Mouse (Mus musculus): ENCODE data around the gene Olfr646. TPM values are rescaled to one million over a fixed set of nuclear protein-coding genes. Genes with fewer than 3 reads are reported as not detected.

Olfr646 gene
- polyA plus RNA-seq, 1 experiment from 2014 or later: not detected

Other genes starting within 250 kb of the Olfr646 start
- gene Olfr66, start 218.6 kb upstream of the Olfr646 start, polyA plus RNA-seq (2015; fragmentation: Nextera tagmentation; extraction: Ambion mirVana): not detected in 2 replicates
- not detected in 2 replicates for gene Olfr64, start 210.4 kb upstream of the Olfr646 start, polyA plus RNA-seq (2015; fragmentation: Nextera tagmentation; extraction: Ambion mirVana)
- not detected in 2 replicates for gene Olfr65, start 201.4 kb upstream of the Olfr646 start, polyA plus RNA-seq (2015; fragmentation: Nextera tagmentation; extraction: Ambion mirVana)
- 0.12 TPM in 1 of 2 replicates, not detected in the other for gene Olfr631, start 176.0 kb upstream of the Olfr646 start, polyA plus RNA-seq (2015; fragmentation: Nextera tagmentation; extraction: Ambion mirVana)
- 0.21 and 0.33 TPM in 2 replicates for gene Olfr632, start 170.5 kb upstream of the Olfr646 start, polyA plus RNA-seq (2015; fragmentation: Nextera tagmentation; extraction: Ambion mirVana)
- gene Olfr633, start 160.4 kb upstream of the Olfr646 start, polyA plus RNA-seq (2015; fragmentation: Nextera tagmentation; extraction: Ambion mirVana): not detected in 2 replicates
- gene Olfr635, start 133.7 kb upstream of the Olfr646 start, polyA plus RNA-seq (2015; fragmentation: Nextera tagmentation; extraction: Ambion mirVana): not detected in 2 replicates
- gene Olfr638, start 106.1 kb upstream of the Olfr646 start, polyA plus RNA-seq (2015; fragmentation: Nextera tagmentation; extraction: Ambion mirVana): not detected in 2 replicates
- gene Olfr639, start 87.6 kb upstream of the Olfr646 start, polyA plus RNA-seq (2015; fragmentation: Nextera tagmentation; extraction: Ambion mirVana): not detected in 2 replicates
- not detected in 2 replicates for gene Olfr640, start 79.3 kb upstream of the Olfr646 start, polyA plus RNA-seq (2015; fragmentation: Nextera tagmentation; extraction: Ambion mirVana)
- not detected in 2 replicates for gene Olfr641, start 69.4 kb upstream of the Olfr646 start, polyA plus RNA-seq (2015; fragmentation: Nextera tagmentation; extraction: Ambion mirVana)
- gene Olfr642, start 52.2 kb upstream of the Olfr646 start, polyA plus RNA-seq (2015; fragmentation: Nextera tagmentation; extraction: Ambion mirVana): not detected in 2 replicates
- gene 4930516K23Rik, start 43.4 kb upstream of the Olfr646 start, polyA plus RNA-seq (2015; fragmentation: Nextera tagmentation; extraction: Ambion mirVana): not detected in 2 replicates
- gene Olfr644, start 33.0 kb upstream of the Olfr646 start, polyA plus RNA-seq (2015; fragmentation: Nextera tagmentation; extraction: Ambion mirVana): not detected in 2 replicates
- not detected in 2 replicates for gene Olfr645, start 19.4 kb upstream of the Olfr646 start, polyA plus RNA-seq (2015; fragmentation: Nextera tagmentation; extraction: Ambion mirVana)
- gene Ubqln5, start 25.0 kb downstream of the Olfr646 start, polyA plus RNA-seq (2015; fragmentation: Nextera tagmentation; extraction: Ambion mirVana): not detected in 2 replicates
- gene Olfr643, start 32.5 kb downstream of the Olfr646 start, polyA plus RNA-seq (2015; fragmentation: Nextera tagmentation; extraction: Ambion mirVana): not detected in 2 replicates
- gene Ubqln3, start 38.4 kb downstream of the Olfr646 start, polyA plus RNA-seq (2015; fragmentation: Nextera tagmentation; extraction: Ambion mirVana): not detected in 2 replicates
- not detected in 2 replicates for gene Ubqlnl, start 45.7 kb downstream of the Olfr646 start, polyA plus RNA-seq (2015; fragmentation: Nextera tagmentation; extraction: Ambion mirVana)
- 0.15 TPM in 1 of 2 replicates, not detected in the other for gene Olfm5, start 60.0 kb downstream of the Olfr646 start, polyA plus RNA-seq (2015; fragmentation: Nextera tagmentation; extraction: Ambion mirVana)
- 0.03 and 0.05 TPM in 2 replicates for gene Olfr648, start 78.5 kb downstream of the Olfr646 start, polyA plus RNA-seq (2015; fragmentation: Nextera tagmentation; extraction: Ambion mirVana)
- gene Olfr649, start 91.1 kb downstream of the Olfr646 start, polyA plus RNA-seq (2015; fragmentation: Nextera tagmentation; extraction: Ambion mirVana): not detected in 2 replicates
- gene Trim6, start 113.9 kb downstream of the Olfr646 start, polyA plus RNA-seq (2015; fragmentation: Nextera tagmentation; extraction: Ambion mirVana): 0.77 and 0.89 TPM in 2 replicates
- gene Trim34a, start 139.6 kb downstream of the Olfr646 start, polyA plus RNA-seq (2015; fragmentation: Nextera tagmentation; extraction: Ambion mirVana): 0.90 and 1.7 TPM in 2 replicates
- gene Trim5, start 183.2 kb downstream of the Olfr646 start, polyA plus RNA-seq (2015; fragmentation: Nextera tagmentation; extraction: Ambion mirVana): 0.31 and 0.37 TPM in 2 replicates
- 3.4 and 3.6 TPM in 2 replicates for gene Trim12a, start 210.6 kb downstream of the Olfr646 start, polyA plus RNA-seq (2015; fragmentation: Nextera tagmentation; extraction: Ambion mirVana)
- not detected in 2 replicates for gene Trim34b, start 224.6 kb downstream of the Olfr646 start, polyA plus RNA-seq (2015; fragmentation: Nextera tagmentation; extraction: Ambion mirVana)
- gene Trim12c, start 248.5 kb downstream of the Olfr646 start, polyA plus RNA-seq (2015; fragmentation: Nextera tagmentation; extraction: Ambion mirVana): 1.2 TPM in 2 replicates

Measured in liver, embryonic 13.5 days (tissue).